Mouse (Mus musculus): ENCODE results near the gene Rassf4. TPM values are rescaled to one million over a fixed set of nuclear protein-coding genes. Genes with fewer than 3 reads are reported as not detected.

Rassf4 gene
- 5.8 TPM for total RNA-seq (2023)

GRCm38 (mm10) chr6:116673471-116674282 lies at the start of gene Rassf4:
Gene Rassf4, minus strand, starts transcription at chr6:116673952.

GRCm38 (mm10) chr6:116716666-116717065 lies 42.9 kb upstream of the Rassf4 start, which contains the start of gene Tmem72:
Gene Tmem72, minus strand, starts transcription at chr6:116716913.

GRCm38 (mm10) chr6:116650406-116650805 lies 23.3 kb downstream of the Rassf4 start, which contains the start of gene Depp1:
Gene Depp1, plus strand, starts transcription at chr6:116650609.

GRCm38 (mm10) chr6:116628539-116629171 lies 45.1 kb downstream of the Rassf4 start, which contains the start of gene Zfp422:
Gene Zfp422, minus strand, starts transcription at chr6:116628999.

GRCm38 (mm10) chr6:116584095-116584494 lies 89.7 kb downstream of the Rassf4 start, which contains the start of gene Olfr215:
Gene Olfr215, minus strand, starts transcription at chr6:116584195.

Other genes with a start within 250 kb of the Rassf4 start
- gene Alox5, start 212.8 kb downstream of the Rassf4 start, total RNA-seq (2023) = 1.6 TPM
- gene Olfr211, start 184.9 kb downstream of the Rassf4 start, total RNA-seq (2023) = not detected
- 0.41 TPM for gene Olfr212, start 167.4 kb downstream of the Rassf4 start, total RNA-seq (2023)
- not detected for gene Olfr213, start 135.5 kb downstream of the Rassf4 start, total RNA-seq (2023)
- 2.7 TPM for gene Gm5580, start 122.8 kb downstream of the Rassf4 start, total RNA-seq (2023)
- gene Olfr214, start 119.7 kb downstream of the Rassf4 start, total RNA-seq (2023) = not detected
- gene Olfr215, start 89.8 kb downstream of the Rassf4 start, total RNA-seq (2023) = not detected
- 16.4 TPM for gene Zfp422, start 45.0 kb downstream of the Rassf4 start, total RNA-seq (2023)
- not detected for gene Depp1, start 23.3 kb downstream of the Rassf4 start, total RNA-seq (2023)
- 0.21 TPM for gene Tmem72, start 43.0 kb upstream of the Rassf4 start, total RNA-seq (2023)